Mouse (Mus musculus) layer of hippocampus, postnatal 10 days (tissue): ENCODE measurements around the gene Wfdc11. TPM values are rescaled to one million over a fixed set of nuclear protein-coding genes. Genes with fewer than 3 reads are reported as not detected.
"Not testable (repeated sequence)": the region's sequence is repeated elsewhere in the genome, so short reads cannot be mapped to it uniquely, and the experiment has no call there.

Source experiments
- DNase-seq, 2 experiments: peaks; one replicate each; pipeline ENCODE4 v3.0.0; 2021; ENCODE audit warnings: low spot score in 2 of 2
- long read RNA-seq: library from polyadenylated mRNA; stranded (forward); transcript quantifications from one replicate; pipeline ENCODE4 v2.0.0, GENCODE M21; 2023
- total RNA-seq, 2 experiments: library from RNA; stranded (reverse); gene quantifications; 2 replicates each; pipeline ENCODE4 v1.2.3; 2021

The Wfdc11 gene
- total RNA-seq, result not detected
- long read RNA-seq, result 0 reads

GRCm38 (mm10) chr2:164673987-164674386 is at the start of gene Wfdc11:
Gene Wfdc11 (minus strand): TSS chr2:164674087.
- no peak for DNase-seq

GRCm38 (mm10) chr2:164723276-164723675 is 49.4 kb upstream of the Wfdc11 start:
- no peak for DNase-seq

- DNase-seq, result not testable (repeated sequence)
Measured at GRCm38 (mm10) chr2:164716194-164716786, 42.4 kb upstream of the Wfdc11 start.

- no peak for DNase-seq
Measured at GRCm38 (mm10) chr2:164715005-164715404, 41.1 kb upstream of the Wfdc11 start, which contains the start of gene Spint5. Gene Spint5 (plus strand): TSS chr2:164715305.

- DNase-seq, result no peak
Measured at GRCm38 (mm10) chr2:164705991-164706390, 32.1 kb upstream of the Wfdc11 start.

- no peak for DNase-seq
Measured at GRCm38 (mm10) chr2:164705328-164705727, 31.4 kb upstream of the Wfdc11 start.

GRCm38 (mm10) chr2:164704235-164704634 is 30.3 kb upstream of the Wfdc11 start:
- DNase-seq, result no peak

GRCm38 (mm10) chr2:164701761-164702160 is 27.9 kb upstream of the Wfdc11 start:
- no peak for DNase-seq

GRCm38 (mm10) chr2:164700959-164701358 is 27.1 kb upstream of the Wfdc11 start:
- DNase-seq, result no peak

GRCm38 (mm10) chr2:164698201-164698600 is 24.3 kb upstream of the Wfdc11 start, which contains the start of gene Spint4:
Gene Spint4 (plus strand): TSS chr2:164698501.
- DNase-seq, result no peak

- no peak for DNase-seq
Measured at GRCm38 (mm10) chr2:164684807-164685206, 10.9 kb upstream of the Wfdc11 start, which contains the start of gene Wfdc13. Gene Wfdc13 (plus strand): TSS chr2:164685107.

GRCm38 (mm10) chr2:164679906-164680305 is 6.0 kb upstream of the Wfdc11 start:
- no peak for DNase-seq

GRCm38 (mm10) chr2:164678848-164679625 is 5.2 kb upstream of the Wfdc11 start:
- DNase-seq, result peak; percentile 66 to 76

GRCm38 (mm10) chr2:164676916-164677685 is 3.2 kb upstream of the Wfdc11 start:
- no peak for DNase-seq

- DNase-seq, result no peak
Measured at GRCm38 (mm10) chr2:164676103-164676502, 2.2 kb upstream of the Wfdc11 start.

- no peak for DNase-seq
Measured at GRCm38 (mm10) chr2:164670938-164671337, 2.9 kb downstream of the Wfdc11 start.

- no peak for DNase-seq
Measured at GRCm38 (mm10) chr2:164670261-164670660, 3.6 kb downstream of the Wfdc11 start.

- DNase-seq, result no peak
Measured at GRCm38 (mm10) chr2:164664851-164665250, 9.0 kb downstream of the Wfdc11 start.

GRCm38 (mm10) chr2:164656483-164656882 is 17.4 kb downstream of the Wfdc11 start, which contains the start of gene Wfdc9:
Gene Wfdc9 (minus strand): TSS chr2:164656583.
- no peak for DNase-seq

GRCm38 (mm10) chr2:164655858-164656257 is 18.0 kb downstream of the Wfdc11 start, which contains the start of gene Wfdc10:
Gene Wfdc10 (plus strand): TSS chr2:164656046.
- peak; percentile 54 to 56 for DNase-seq

GRCm38 (mm10) chr2:164641881-164642673 is 31.8 kb downstream of the Wfdc11 start:
- peak; percentile 35 to 48 for DNase-seq
